Mouse (Mus musculus) CH12.LX (cell line): ENCODE measurements around the gene Sim2. TPM values are rescaled to one million over a fixed set of nuclear protein-coding genes. Genes with fewer than 3 reads are reported as not detected.

ENCODE experiments used
- DNase-seq: peaks from one replicate; pipeline ENCODE4 v3.0.0-alpha.2; 2013; ENCODE audit errors: extremely low read depth
- H3K27ac ChIP-seq: 2 replicates; pipeline ENCODE4 v1.5.1; 2012; ENCODE audit warnings: low read depth, mild to moderate bottlenecking, control low read depth, moderate library complexity; ENCODE audit not compliant: insufficient read depth
- H3K27me3 ChIP-seq: replicated peaks from 2 replicates; pipeline ENCODE3; 2012; ENCODE audit warnings: inconsistent platforms
- H3K36me3 ChIP-seq, 2 experiments: replicated peaks in 1 of 2; 2 replicates each; pipeline versions ENCODE3 to v1.6.1; 2012; ENCODE audit warnings: inconsistent platforms in 1 of 2, low read length in 1 of 2, mild to moderate bottlenecking in 1 of 2, mixed read lengths in 1 of 2, moderate library complexity in 1 of 2; ENCODE audit not compliant: control insufficient read depth in 1 of 2, insufficient read depth in 1 of 2
- H3K4me1 ChIP-seq, 2 experiments: 2 replicates each; pipeline ENCODE4 v1.6.1; 2012; ENCODE audit warnings: inconsistent platforms in 1 of 2, moderate library complexity in 1 of 2; ENCODE audit not compliant: insufficient read depth in 2 of 2, control insufficient read depth in 1 of 2
- H3K4me2 ChIP-seq: 2 replicates; pipeline ENCODE4 v1.6.1; 2012; ENCODE audit warnings: low read depth, mild to moderate bottlenecking, control low read depth; ENCODE audit not compliant: poor library complexity, insufficient read depth, severe bottlenecking
- H3K4me3 ChIP-seq, 3 experiments: fragments of 150-350 bp in 1 of 3; sonication (generic) in 1 of 3; replicated peaks in 1 of 3; 2 replicates each; pipeline versions ENCODE3 to v1.5.1; 2011 to 2012; ENCODE audit warnings: low read depth in 2 of 3, low read length in 2 of 3, mild to moderate bottlenecking in 2 of 3, moderate library complexity in 2 of 3, control low read depth in 1 of 3, improper control_type of control experiment in 1 of 3, inconsistent platforms in 1 of 3, mixed read lengths in 1 of 3; ENCODE audit not compliant: poor library complexity in 1 of 3
- H3K79me2 ChIP-seq: replicated peaks from 2 replicates; pipeline ENCODE4 v1.6.1; 2012; ENCODE audit warnings: mild to moderate bottlenecking, moderate library complexity; ENCODE audit not compliant: control insufficient read depth, poor library complexity, insufficient read depth, severe bottlenecking; ENCODE audit errors: extremely low read depth
- H3K9ac ChIP-seq: 2 replicates; pipeline ENCODE4 v1.6.1; 2012; ENCODE audit warnings: low read depth, mild to moderate bottlenecking, control low read depth, moderate library complexity; ENCODE audit not compliant: insufficient read depth
- H3K9me3 ChIP-seq: replicated peaks from 2 replicates; pipeline ENCODE3; 2012; ENCODE audit warnings: low read length, inconsistent platforms, mixed read lengths
- CHD1 ChIP-seq: IDR thresholded peaks from 2 replicates; pipeline ENCODE4 v1.6.1; 2012; ENCODE audit warnings: low read depth, low read length, improper control_type of control experiment, inconsistent platforms
- CHD2 ChIP-seq: IDR thresholded peaks from 2 replicates; pipeline ENCODE4 v1.6.1; 2011; ENCODE audit warnings: low read length, improper control_type of control experiment
- CTCF ChIP-seq, 2 experiments: IDR thresholded peaks in 1 of 2; conservative IDR thresholded peaks in 1 of 2; 2 replicates each; pipeline ENCODE4 v1.5.1; 2011 to 2012; ENCODE audit warnings: low read depth in 2 of 2, low read length in 2 of 2, improper control_type of control experiment in 1 of 2, inconsistent platforms in 1 of 2, mild to moderate bottlenecking in 1 of 2, moderate library complexity in 1 of 2
- E2F4 ChIP-seq: IDR thresholded peaks from 2 replicates; pipeline ENCODE4 v1.6.1; 2011; ENCODE audit warnings: low read depth, low read length, improper control_type of control experiment; ENCODE audit not compliant: insufficient replicate concordance
- GABPA ChIP-seq: IDR thresholded peaks from 2 replicates; pipeline ENCODE4 v1.6.1; 2012; ENCODE audit warnings: low read depth, low read length, improper control_type of control experiment, inconsistent platforms; ENCODE audit not compliant: insufficient replicate concordance
- HCFC1 ChIP-seq: IDR thresholded peaks from 2 replicates; pipeline ENCODE4 v1.6.1; 2012; ENCODE audit warnings: low read depth, mild to moderate bottlenecking, inconsistent platforms, low read length, improper control_type of control experiment
- IRF4 ChIP-seq: IDR thresholded peaks from 2 replicates; pipeline ENCODE4 v1.6.1; 2014; ENCODE audit warnings: low read depth, mild to moderate bottlenecking, inconsistent platforms, low read length, improper control_type of control experiment
- MAX ChIP-seq: IDR thresholded peaks from 2 replicates; pipeline ENCODE4 v1.6.1; 2011; ENCODE audit warnings: low read length, improper control_type of control experiment
- MAZ ChIP-seq: IDR thresholded peaks from 2 replicates; pipeline ENCODE4 v1.6.1; 2012; ENCODE audit warnings: low read depth, mild to moderate bottlenecking, inconsistent platforms, low read length, improper control_type of control experiment, moderate library complexity
- MEF2A ChIP-seq: IDR thresholded peaks from 2 replicates; pipeline ENCODE4 v1.6.1; 2014; ENCODE audit warnings: low read depth, mild to moderate bottlenecking, inconsistent platforms, low read length, improper control_type of control experiment, borderline replicate concordance
- MXI1 ChIP-seq: IDR thresholded peaks from 2 replicates; pipeline ENCODE4 v1.6.1; 2011; ENCODE audit warnings: mild to moderate bottlenecking, low read depth, low read length, improper control_type of control experiment
- NRF1 ChIP-seq: IDR thresholded peaks from 2 replicates; pipeline ENCODE4 v1.6.1; 2014; ENCODE audit warnings: low read depth, mild to moderate bottlenecking, inconsistent platforms, low read length, improper control_type of control experiment, moderate library complexity
- PAX5 ChIP-seq: IDR thresholded peaks from 2 replicates; pipeline ENCODE4 v1.6.1; 2012; ENCODE audit warnings: low read length, inconsistent platforms, mixed read lengths
- POLR2A ChIP-seq: IDR thresholded peaks from 2 replicates; pipeline ENCODE4 v1.6.1; 2011; ENCODE audit warnings: low read depth, mild to moderate bottlenecking, improper control_type of control experiment, low read length
- POLR2AphosphoS2 ChIP-seq: IDR thresholded peaks from 2 replicates; pipeline ENCODE4 v1.6.1; 2011; ENCODE audit warnings: low read depth, low read length, improper control_type of control experiment
- RCOR1 ChIP-seq: conservative IDR thresholded peaks from 2 replicates; pipeline ENCODE4 v1.6.1; 2012; ENCODE audit warnings: low read depth, mild to moderate bottlenecking, inconsistent platforms, low read length, improper control_type of control experiment
- SMC3 ChIP-seq: IDR thresholded peaks from 2 replicates; pipeline ENCODE4 v1.6.1; 2011; ENCODE audit warnings: low read depth, low read length, improper control_type of control experiment
- TBP ChIP-seq: conservative IDR thresholded peaks from 2 replicates; pipeline ENCODE4 v1.6.1; 2011; ENCODE audit warnings: low read depth, low read length, improper control_type of control experiment
- TCF12 ChIP-seq: IDR thresholded peaks from 2 replicates; pipeline ENCODE4 v1.6.1; 2014; ENCODE audit warnings: low read depth, mild to moderate bottlenecking, inconsistent platforms, low read length, improper control_type of control experiment
- USF1 ChIP-seq: IDR thresholded peaks from 2 replicates; pipeline ENCODE4 v1.6.1; 2014; ENCODE audit warnings: low read depth, mild to moderate bottlenecking, inconsistent platforms, low read length, improper control_type of control experiment
- USF2 ChIP-seq: conservative IDR thresholded peaks from 2 replicates; pipeline ENCODE4 v1.6.1; 2011; ENCODE audit warnings: low read depth, low read length, improper control_type of control experiment
- ZC3H11A ChIP-seq: IDR thresholded peaks from 2 replicates; pipeline ENCODE4 v1.6.1; 2012; ENCODE audit warnings: low read depth, mild to moderate bottlenecking, inconsistent platforms, low read length, improper control_type of control experiment
- ZKSCAN1 ChIP-seq: IDR thresholded peaks from 2 replicates; pipeline ENCODE4 v1.6.1; 2012; ENCODE audit warnings: low read depth, inconsistent platforms, low read length, improper control_type of control experiment, borderline replicate concordance
- ZNF384 ChIP-seq: IDR thresholded peaks from 2 replicates; pipeline ENCODE4 v1.6.1; 2012; ENCODE audit warnings: low read depth, low read length, improper control_type of control experiment, inconsistent platforms
- dilution Hi-C: fragments of 300-500 bp; cut with MboI; formaldehyde crosslinking; loops from 2 replicates; pipeline ENCODE4 v1.14.3; 2020; ENCODE audit warnings: low sequenced_read_pairs; ENCODE audit not compliant: extremely low pct_unique_long_range_greater_than_20kb, extremely low pct_ligation_motif_present
- in situ Hi-C: fragments of 300-500 bp; cut with MboI; formaldehyde crosslinking; loops from 3 replicates; pipeline ENCODE4 v1.14.3; 2019; ENCODE audit warnings: low sequenced_read_pairs, low pct_ligation_motif_present, low pct_unique_long_range_greater_than_20kb, mixed read lengths
- polyA plus RNA-seq: library from polyadenylated mRNA; unstranded; fragments of >175 nt; gene quantifications from 2 replicates; pipeline ENCODE4 v1.2.1, GENCODE M21; 2012; ENCODE audit warnings: low read depth; ENCODE audit not compliant: insufficient read length
- total RNA-seq, 2 experiments: library from RNA; depleted of rRNA; stranded (reverse); fragments of 300-350 nt in 1 of 2; fragments of >200 nt in 1 of 2; gene quantifications; 2 replicates each; pipeline ENCODE4 v1.2.3; 2012 to 2014

The Sim2 gene
- total and polyA plus RNA-seq, 3 experiments: not detected

DNA sequence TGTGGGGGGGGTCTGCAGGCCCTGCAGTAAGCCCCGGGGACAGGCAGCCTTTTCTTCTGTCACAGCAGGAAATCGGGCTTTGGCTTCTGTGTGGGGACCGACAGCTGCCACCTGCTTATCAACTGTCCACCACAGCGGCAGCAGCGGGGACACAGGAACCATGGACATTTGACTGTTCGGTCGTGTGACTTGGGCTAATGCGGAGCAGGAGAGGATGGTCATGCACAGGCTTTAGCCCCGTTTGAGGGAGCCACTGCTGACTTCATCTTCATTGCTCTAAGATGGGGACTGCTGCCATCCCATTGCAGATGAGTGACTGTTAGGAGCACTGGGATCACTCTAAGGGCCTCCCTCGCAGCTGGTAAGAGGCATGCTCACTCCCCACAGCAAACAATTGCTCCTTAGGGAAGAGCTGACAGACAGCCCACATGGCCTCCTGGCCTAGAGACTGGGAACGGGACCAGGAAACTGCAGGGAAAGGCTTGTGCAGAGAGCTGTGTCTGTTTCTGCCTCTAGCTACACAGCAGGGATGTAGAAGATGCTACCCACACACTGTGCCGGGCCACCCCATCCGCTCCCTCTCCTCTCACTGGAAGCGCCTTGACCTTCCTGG is 70.4 kb downstream of the Sim2 start:
- H3K4me1 ChIP-seq: peaks cover 0 to 11% of the 10 kb centered on the region in 2 experiments; a peak in 2 of 4 replicates
- dilution Hi-C loops: no loop called here
- TF ChIP-seq MEF2A (no peak), IRF4 (no peak), SMC3 (no peak), USF1 (no peak), TCF12 (no peak), PAX5 (no peak), RCOR1 (no peak), POLR2A (no peak), USF2 (no peak), POLR2AphosphoS2 (no peak), E2F4 (no peak), ZKSCAN1 (no peak), MXI1 (no peak), ZNF384 (no peak), CTCF (conservative IDR thresholded peaks at IDR 0.05 in 1 of 2, IDR thresholded peaks at IDR 0.05 in 1 of 2; ENCODE audit: low read depth in 2 of 2, low read length in 2 of 2) (no peak), GABPA (no peak), MAZ (no peak), HCFC1 (no peak)
- TF ChIP-seq, all 38 proteins: peak for 0
- H3K9me3 ChIP-seq: no peaks in the 10 kb centered on the region
- no peak overlapping the region for H3K4me3 ChIP-seq
- in situ Hi-C loops: no loop called here
- no peak for DNase-seq
- no peak overlapping the region for H3K4me2 ChIP-seq
- no peaks in the 10 kb centered on the region for H3K79me2 ChIP-seq
- H3K9ac ChIP-seq: no peak overlapping the region
- peaks cover 0 to 18% of the 10 kb centered on the region in 2 experiments for H3K36me3 ChIP-seq
- H3K27ac ChIP-seq: no peak overlapping the region
- no peaks in the 10 kb centered on the region for H3K27me3 ChIP-seq

DNA sequence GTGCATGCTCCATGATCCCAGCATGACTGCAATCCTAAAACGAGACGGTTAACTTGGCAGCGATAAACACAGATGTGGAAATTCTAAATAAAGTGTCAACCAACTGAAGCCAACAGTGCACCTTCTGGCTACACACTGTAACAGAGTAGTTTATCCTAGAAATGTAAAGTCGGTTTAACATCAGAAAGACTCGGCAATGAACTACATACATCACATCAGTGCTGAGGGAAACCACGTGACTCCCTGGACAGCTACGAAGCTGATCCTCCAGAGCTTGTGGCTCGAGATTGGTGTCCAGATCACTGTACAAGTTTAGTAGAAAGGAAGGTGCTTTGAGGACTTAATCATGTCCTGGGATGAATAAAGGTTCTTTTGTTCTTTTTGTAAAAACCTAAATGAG is 73.1 kb downstream of the Sim2 start:
- no peaks in the 10 kb centered on the region for H3K79me2 ChIP-seq
- H3K9me3 ChIP-seq: no peaks in the 10 kb centered on the region
- in situ Hi-C loops (no loop called here), dilution Hi-C loops (no loop called here)
- no peaks in the 10 kb centered on the region for H3K27me3 ChIP-seq
- H3K36me3 ChIP-seq: peaks cover 0 to 11% of the 10 kb centered on the region in 2 experiments
- TF ChIP-seq TBP (no peak), IRF4 (no peak), RCOR1 (no peak), HCFC1 (no peak), NRF1 (no peak), POLR2AphosphoS2 (no peak), POLR2A (no peak), CHD1 (no peak), ZC3H11A (no peak), CHD2 (no peak), MXI1 (no peak), E2F4 (no peak), MEF2A (no peak), MAX (no peak)
- H3K9ac ChIP-seq: no peak overlapping the region
- H3K4me1 ChIP-seq: peaks cover 0 to 8% of the 10 kb centered on the region in 2 experiments; a peak in 2 of 4 replicates
- no peak overlapping the region for H3K4me3 ChIP-seq
- H3K4me2 ChIP-seq: no peak overlapping the region
- H3K27ac ChIP-seq: no peak overlapping the region
- no peak for DNase-seq
